Mouse (Mus musculus): ENCODE results near the gene Minpp1. TPM values are rescaled to one million over a fixed set of nuclear protein-coding genes. Genes with fewer than 3 reads are reported as not detected.

Minpp1 gene
- 10 to 100 TPM; 20.5 to 21.4 TPM for total RNA-seq (2023)

GRCm38 (mm10) chr19:32485681-32486105 is at the start of gene Minpp1:
Gene Minpp1, plus strand, starts transcription at chr19:32485769.

GRCm38 (mm10) chr19:32466478-32466877 is 19.1 kb upstream of the Minpp1 start, which contains the start of gene Rpl9-ps6:
Gene Rpl9-ps6, minus strand, starts transcription at chr19:32466578.

Other genes with a start within 250 kb of the Minpp1 start
- 100 to 1,000 TPM; 148 to 170 TPM for gene Sgms1, start 96.1 kb upstream of the Minpp1 start, total RNA-seq (2023)
- gene Rpl9-ps6, start 19.2 kb upstream of the Minpp1 start, total RNA-seq (2023) = 10 to 100 TPM; 46.8 to 62.8 TPM
- gene Papss2, start 110.0 kb downstream of the Minpp1 start, total RNA-seq (2023) = 10 to 100 TPM in 1 of 2 experiments, 1 to 10 TPM in 1; 8.0 to 11.7 TPM

Measured in monocyte, adult 59 days (primary cell).